In the genomic region with DNA sequence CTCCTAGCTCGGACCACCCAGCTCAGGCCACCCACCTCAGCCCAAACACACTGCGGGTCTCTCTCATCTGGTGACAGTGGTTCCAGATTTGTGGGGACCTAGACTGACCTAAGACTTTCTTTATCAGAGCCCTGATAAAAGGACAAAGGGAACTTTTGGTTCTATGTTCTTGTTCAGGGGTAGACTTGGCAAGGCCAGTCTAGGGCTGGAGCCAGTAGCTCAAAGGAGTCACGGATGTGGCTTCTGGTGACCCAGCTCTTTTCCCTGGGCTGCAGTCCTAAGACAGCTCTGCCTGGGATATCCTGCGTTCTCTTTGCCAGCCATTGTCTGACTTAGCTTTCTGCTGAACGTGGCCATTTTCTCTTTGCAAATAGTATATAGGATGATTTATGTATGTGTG, we compare ENCODE assay signal across 25 mouse cellular contexts. TPM values are rescaled to one million over a fixed set of nuclear protein-coding genes. Genes with fewer than 3 reads are reported as not detected.
DNase-seq lines count a peak whose midpoint lies in the region; ATAC-seq and TF ChIP-seq lines count a peak whose summit lies in the region.
"Had no signal": no experiment of that assay in that cellular context is flagged by ENCODE, and none has a peak within 500 bp of the region (broad histone marks: within the 10 kb centered on the region; RNA-seq: fewer than 3 reads in every experiment).

No protein-coding gene starts in this region.

- H3K9me3 ChIP-seq in liver, embryonic 16.5 days (replicated peaks; ENCODE audit: control insufficient read depth, low read length): no peaks in the 10 kb centered on the region
- no peaks in the 10 kb centered on the region for H3K9me3 ChIP-seq in embryonic facial prominence, embryonic 10.5 days
- H3K9me3 ChIP-seq in limb, embryonic 12.5 days: peaks cover 4% of the 10 kb centered on the region; the same call in 1 of the 2 replicates
- H3K9me3 ChIP-seq: embryonic facial prominence, embryonic 13.5 days; hindbrain, embryonic 15.5 days; neural tube, embryonic 12.5 days had no signal

- no peak for DNase-seq in heart, adult 2 months
- DNase-seq in heart, postnatal 36 days: no peak
- no peak for DNase-seq in liver
- no peak for DNase-seq in embryonic facial prominence, embryonic 10.5 days (ENCODE audit: low spot score)
- no peak for DNase-seq in frontal cortex, postnatal 10 days (ENCODE audit: low spot score in 2 of 2)
- DNase-seq: adrenal gland, postnatal 25 days; cerebellum, adult 11-12 months; cerebellum, adult 9-11 months; forebrain, postnatal 0 days; gastrocnemius, postnatal 25 days; kidney, adult 18-20 months; kidney, postnatal 4 days; left cerebral cortex, postnatal 4 days; lung, adult 2 months; lung, postnatal 14 days; right cerebral cortex, postnatal 4 days had no signal

- H3K4me3 ChIP-seq in heart, adult 2 months: no peak overlapping the region
- no peak overlapping the region for H3K4me3 ChIP-seq in liver, embryonic 16.5 days (ENCODE audit: low read depth, low read length)
- H3K4me3 ChIP-seq in embryonic facial prominence, embryonic 10.5 days: no peak overlapping the region
- no peak overlapping the region for H3K4me3 ChIP-seq in limb, embryonic 12.5 days (replicated peaks)
- H3K4me3 ChIP-seq: embryonic facial prominence, embryonic 13.5 days; hindbrain, embryonic 15.5 days; myocyte; neural tube, embryonic 12.5 days had no signal

- 0 out of 2 replicates have a peak, but pooled peaks have one; percentile 20 for ATAC-seq in liver, embryonic 16.5 days (ENCODE audit: low read depth)
- ATAC-seq in limb, embryonic 12.5 days (ENCODE audit: insufficient number of reproducible peaks, insufficient read depth, low FRiP score, low TSS enrichment, low read depth): no peak
- ATAC-seq: CD4-positive, CD25-positive, alpha-beta regulatory T cell, adult 4 months; forebrain, postnatal 0 days had no signal

- H3K4me1 ChIP-seq in heart, adult 2 months (ENCODE audit: control insufficient read depth, insufficient read depth, low read length): peaks cover 6% of the 10 kb centered on the region
- peaks cover 3% of the 10 kb centered on the region for H3K4me1 ChIP-seq in liver, embryonic 16.5 days (ENCODE audit: control insufficient read depth, low read depth, low read length)
- peaks cover 10% of the 10 kb centered on the region for H3K4me1 ChIP-seq in embryonic facial prominence, embryonic 10.5 days
- peaks cover 12% of the 10 kb centered on the region; the same call in 1 of the 2 replicates for H3K4me1 ChIP-seq in limb, embryonic 12.5 days (replicated peaks)
- H3K4me1 ChIP-seq: hindbrain, embryonic 15.5 days had no signal

- no peaks in the 10 kb centered on the region for H3K36me3 ChIP-seq in heart, adult 2 months (ENCODE audit: control insufficient read depth, insufficient read depth, low read length)
- no peaks in the 10 kb centered on the region for H3K36me3 ChIP-seq in liver, embryonic 16.5 days (ENCODE audit: control insufficient read depth, insufficient read depth)
- no peaks in the 10 kb centered on the region for H3K36me3 ChIP-seq in embryonic facial prominence, embryonic 10.5 days (replicated peaks)
- H3K36me3 ChIP-seq in limb, embryonic 12.5 days: no peaks in the 10 kb centered on the region
- H3K36me3 ChIP-seq: embryonic facial prominence, embryonic 13.5 days; hindbrain, embryonic 15.5 days; neural tube, embryonic 12.5 days had no signal

- H3K79me2 ChIP-seq in heart, adult 2 months (replicated peaks; ENCODE audit: control insufficient read depth, insufficient read depth, low read length): no peaks in the 10 kb centered on the region

- no peak for TF ChIP-seq POLR2A in heart, adult 2 months (IDR thresholded peaks at IDR 0.05; ENCODE audit: insufficient read depth, low read depth, low read length)

- peak; percentile 56; the same call in 1 of the 2 replicates for TF ChIP-seq EP300 in heart, adult 2 months (IDR thresholded peaks at IDR 0.05; ENCODE audit: insufficient read depth, low read depth, low read length)

- no peak overlapping the region for H3K27ac ChIP-seq in heart, adult 2 months
- H3K27ac ChIP-seq in liver, embryonic 16.5 days (ENCODE audit: low read length): no peak overlapping the region
- H3K27ac ChIP-seq in embryonic facial prominence, embryonic 10.5 days (replicated peaks): peak overlapping the region; percentile 75; the same call in 1 of the 2 replicates
- 0 out of 2 replicates have a peak overlapping the region, but pooled peaks have one; percentile 9 for H3K27ac ChIP-seq in limb, embryonic 12.5 days
- H3K27ac ChIP-seq: embryonic facial prominence, embryonic 13.5 days; hindbrain, embryonic 15.5 days; neural tube, embryonic 12.5 days had no signal

- WGBS in heart, adult 2 months: 35% methylated on average over 5 of the region's 5 CpGs
- WGBS in liver, embryonic 16.5 days (ENCODE audit: insufficient replicate concordance): 66% methylated on average over 5 of the region's 5 CpGs
- 90% methylated on average over 5 of the region's 5 CpGs for WGBS in embryonic facial prominence, embryonic 10.5 days
- 89% methylated on average over 5 of the region's 5 CpGs for WGBS in limb, embryonic 12.5 days

- no peak for TF ChIP-seq CTCF in heart, adult 2 months (IDR thresholded peaks at IDR 0.05)

- no peak overlapping the region for H3K9ac ChIP-seq in heart, adult 2 months (ENCODE audit: low read depth, low read length)
- no peak overlapping the region for H3K9ac ChIP-seq in liver, embryonic 16.5 days (ENCODE audit: low read depth, low read length)
- H3K9ac ChIP-seq in limb, embryonic 12.5 days (replicated peaks): no peak overlapping the region
- H3K9ac ChIP-seq: embryonic facial prominence, embryonic 13.5 days; forebrain, postnatal 0 days; hindbrain, embryonic 15.5 days; neural tube, embryonic 12.5 days had no signal

- intact Hi-C loops in heart, adult 2 months (cut with DNase I): no loop called here
- intact Hi-C loops in heart, postnatal 36 days (cut with DNase I): no loop called here

- H3K4me2 ChIP-seq in liver, embryonic 16.5 days (ENCODE audit: low read depth, low read length): no peak overlapping the region
- H3K4me2 ChIP-seq in limb, embryonic 12.5 days: no peak overlapping the region
- H3K4me2 ChIP-seq: embryonic facial prominence, embryonic 13.5 days; hindbrain, embryonic 15.5 days; liver, embryonic 11.5 days; midbrain, embryonic 11.5 days; neural tube, embryonic 12.5 days had no signal

- no peaks in the 10 kb centered on the region for H3K27me3 ChIP-seq in heart, adult 2 months (ENCODE audit: control insufficient read depth, insufficient read depth, low read length)
- no peaks in the 10 kb centered on the region for H3K27me3 ChIP-seq in liver, embryonic 16.5 days (ENCODE audit: control insufficient read depth, insufficient read depth, low read depth, low read length)
- no peaks in the 10 kb centered on the region for H3K27me3 ChIP-seq in embryonic facial prominence, embryonic 10.5 days (replicated peaks; ENCODE audit: low read depth, poor library complexity, severe bottlenecking)
- H3K27me3 ChIP-seq in limb, embryonic 12.5 days: no peaks in the 10 kb centered on the region
- H3K27me3 ChIP-seq: embryonic facial prominence, embryonic 13.5 days; hindbrain, embryonic 15.5 days; neural tube, embryonic 12.5 days had no signal

RNA-seq across cellular contexts. Expression of gene Irf2bp2, which starts 37.1 kb away (rescaled TPM):
- total RNA-seq in heart, adult 2 months (2021): 100 to 1,000 TPM in 1 of 2 experiments, 10 to 100 TPM in 1; 56.3 to 132 TPM
- 33.8 and 37.3 TPM in 2 replicates for polyA plus RNA-seq in heart, adult 2 months (2012; rRNA removed)
- total RNA-seq in heart, postnatal 36 days (2021): 10 to 100 TPM; 64.3 to 71.2 TPM
- 3.3 TPM in 2 replicates for polyA plus RNA-seq in liver, embryonic 16.5 days (2015; fragmentation: Nextera tagmentation; extraction: Ambion mirVana)
- 4.5 and 5.4 TPM in 2 replicates for polyA plus RNA-seq in embryonic facial prominence, embryonic 10.5 days (2016; fragmentation: Nextera tagmentation; extraction: Ambion mirVana)
- polyA plus RNA-seq in limb, embryonic 12.5 days (2016; fragmentation: Nextera tagmentation; extraction: Ambion mirVana): 9.3 and 11.0 TPM in 2 replicates

Comparison
In these comparisons a context has a peak if more than half of its experiments do, and no peak if none do; other contexts are left out.
1. H3K27ac ChIP-seq: peak in embryonic facial prominence, embryonic 10.5 days (single experiment) and limb, embryonic 12.5 days (single experiment); none in heart, adult 2 months (single experiment) and liver, embryonic 16.5 days (single experiment).